8 mouse cellular contexts compared by ENCODE assay signal in genomic region chr2:165992270-165993172, GRCm38 (mm10). TPM values are rescaled to one million over a fixed set of nuclear protein-coding genes. Genes with fewer than 3 reads are reported as not detected.
DNase-seq lines count a peak whose midpoint lies in the region; ATAC-seq and TF ChIP-seq lines count a peak whose summit lies in the region.

Gene Ncoa3, plus strand, starts transcription at chr2:165992636.

- ATAC-seq in embryonic facial prominence, embryonic 14.5 days (ENCODE audit: low read depth): peak; percentile 96
- peak; percentile 93 for ATAC-seq in limb, embryonic 14.5 days (ENCODE audit: low FRiP score, low read depth)
- peak; percentile 94 for ATAC-seq in midbrain, postnatal 0 days (ENCODE audit: low FRiP score)

- H3K36me3 ChIP-seq in embryonic facial prominence, embryonic 14.5 days (ENCODE audit: control insufficient read depth, insufficient read depth, low read length): peaks cover 4% of the 10 kb centered on the region; the same call in 1 of the 2 replicates
- H3K36me3 ChIP-seq in limb, embryonic 14.5 days (ENCODE audit: control insufficient read depth, insufficient read depth, low read length): no peaks in the 10 kb centered on the region
- no peaks in the 10 kb centered on the region for H3K36me3 ChIP-seq in midbrain, postnatal 0 days (ENCODE audit: insufficient read depth, low read length)

- H3K9ac ChIP-seq in embryonic facial prominence, embryonic 14.5 days (ENCODE audit: low read depth, low read length): peak within 1 kb of the TSS; percentile 94
- peak within 1 kb of the TSS; percentile 91 for H3K9ac ChIP-seq in limb, embryonic 14.5 days (ENCODE audit: low read depth, low read length, severe bottlenecking)
- peak within 1 kb of the TSS; percentile 93 for H3K9ac ChIP-seq in midbrain, postnatal 0 days (replicated peaks; ENCODE audit: low read length, poor library complexity, severe bottlenecking)

- H3K27ac ChIP-seq in embryonic facial prominence, embryonic 14.5 days (replicated peaks; ENCODE audit: low read depth, low read length): peak within 1 kb of the TSS; percentile 85
- peak within 1 kb of the TSS; percentile 82 for H3K27ac ChIP-seq in limb, embryonic 14.5 days (replicated peaks; ENCODE audit: low read depth, low read length)
- H3K27ac ChIP-seq in midbrain, postnatal 0 days (ENCODE audit: low read depth, low read length): peak within 1 kb of the TSS; percentile 60

- H3K4me1 ChIP-seq in embryonic facial prominence, embryonic 14.5 days (ENCODE audit: control insufficient read depth, insufficient read depth, low read length): peaks cover 10% of the 10 kb centered on the region
- peaks cover 6% of the 10 kb centered on the region; the same call in 1 of the 2 replicates for H3K4me1 ChIP-seq in limb, embryonic 14.5 days (ENCODE audit: control insufficient read depth, insufficient read depth, low read length)
- no peaks in the 10 kb centered on the region for H3K4me1 ChIP-seq in midbrain, postnatal 0 days (ENCODE audit: insufficient read depth, low read length)

- peak; percentile 7; the same call in 1 of the 2 replicates for TF ChIP-seq CTCF in midbrain, postnatal 0 days (IDR thresholded peaks at IDR 0.05)

- DNase-seq in 3134 (ENCODE audit: extremely low read depth, insufficient read length, low spot score): peak; percentile 96
- peak; percentile 82 to 85 for DNase-seq in adrenal gland, postnatal 4 days (ENCODE audit: low spot score in 2 of 2)
- peak; percentile 96 for DNase-seq in embryonic facial prominence, embryonic 14.5 days (ENCODE audit: low spot score)
- peak; percentile 85 for DNase-seq in heart, adult 8-10 months (ENCODE audit: low spot score)
- DNase-seq in kidney, adult 9 months: peak; percentile 92
- DNase-seq in limb, embryonic 14.5 days (ENCODE audit: low spot score): peak; percentile 94
- DNase-seq in midbrain, postnatal 0 days (ENCODE audit: low spot score): peak; percentile 96
- peak; percentile 80 to 88 for DNase-seq in spleen, postnatal 14 days (ENCODE audit: low spot score in 2 of 2)

- 5% methylated on average over 50 of the region's 103 CpGs for WGBS in embryonic facial prominence, embryonic 14.5 days
- WGBS in limb, embryonic 14.5 days: 3% methylated on average over 71 of the region's 103 CpGs
- 2% methylated on average over 76 of the region's 103 CpGs for WGBS in midbrain, postnatal 0 days

- no peaks in the 10 kb centered on the region for H3K27me3 ChIP-seq in embryonic facial prominence, embryonic 14.5 days (replicated peaks; ENCODE audit: control insufficient read depth, insufficient read depth, low read length)
- H3K27me3 ChIP-seq in limb, embryonic 14.5 days (ENCODE audit: control insufficient read depth, insufficient read depth, low read length): no peaks in the 10 kb centered on the region
- H3K27me3 ChIP-seq in midbrain, postnatal 0 days (ENCODE audit: insufficient read depth, low read length): no peaks in the 10 kb centered on the region

- H3K9me3 ChIP-seq in embryonic facial prominence, embryonic 14.5 days (ENCODE audit: control insufficient read depth, low read length): no peaks in the 10 kb centered on the region
- H3K9me3 ChIP-seq in limb, embryonic 14.5 days (ENCODE audit: control insufficient read depth, low read length): no peaks in the 10 kb centered on the region
- H3K9me3 ChIP-seq in midbrain, postnatal 0 days (ENCODE audit: low read length): no peaks in the 10 kb centered on the region

- H3K4me3 ChIP-seq in embryonic facial prominence, embryonic 14.5 days (ENCODE audit: low read depth, low read length): peak within 1 kb of the TSS; percentile 97
- H3K4me3 ChIP-seq in limb, embryonic 14.5 days (replicated peaks; ENCODE audit: low read length): peak within 1 kb of the TSS; percentile 92
- peak within 1 kb of the TSS; percentile 97 for H3K4me3 ChIP-seq in midbrain, postnatal 0 days (ENCODE audit: low read depth, low read length)

- H3K4me2 ChIP-seq in embryonic facial prominence, embryonic 14.5 days (ENCODE audit: low read depth, low read length): peak within 1 kb of the TSS; percentile 96
- H3K4me2 ChIP-seq in limb, embryonic 14.5 days (replicated peaks; ENCODE audit: low read depth, low read length, severe bottlenecking): peak within 1 kb of the TSS; percentile 94
- H3K4me2 ChIP-seq in midbrain, postnatal 0 days (ENCODE audit: low read depth, low read length, poor library complexity, severe bottlenecking): peak within 1 kb of the TSS; percentile 91

- peak; percentile 94; the same call in 1 of the 2 replicates for TF ChIP-seq POLR2A in limb, embryonic 14.5 days (IDR thresholded peaks at IDR 0.05; ENCODE audit: borderline replicate concordance, extremely low read depth, insufficient read depth, insufficient read length)

RNA-seq across cellular contexts. Expression of gene Ncoa3, which starts in this region (rescaled TPM):
- total RNA-seq in adrenal gland, postnatal 4 days (2021): 10 to 100 TPM; 33.8 to 37.8 TPM
- polyA plus RNA-seq in embryonic facial prominence, embryonic 14.5 days (2014; fragmentation: Nextera tagmentation; extraction: Ambion mirVana): 15.4 and 15.6 TPM in 2 replicates
- 10 to 100 TPM; 24.3 to 30.2 (median 28.7) TPM for total RNA-seq in heart, adult 8-10 months (2022)
- 25.5 and 34.7 TPM in 2 replicates for polyA plus RNA-seq in limb, embryonic 14.5 days (2012; rRNA removed)
- 17.8 and 20.0 TPM in 2 replicates for polyA plus RNA-seq in limb, embryonic 14.5 days (2014; fragmentation: Nextera tagmentation; extraction: Ambion mirVana)
- 40.8 and 40.9 TPM in 2 replicates for total RNA-seq in midbrain, postnatal 0 days (2014; rRNA removed)
- 12.6 and 14.9 TPM in 2 replicates for polyA plus RNA-seq in midbrain, postnatal 0 days (2015; fragmentation: Nextera tagmentation; extraction: Ambion mirVana)

Comparison
In these comparisons a context has a peak if more than half of its experiments do, and no peak if none do; other contexts are left out.
1. Peak in every context shown above with its lines: DNase-seq, ATAC-seq, H3K4me3 ChIP-seq and H3K27ac ChIP-seq.